Mouse (Mus musculus): ENCODE data around the gene Cyp2w1. TPM values are rescaled to one million over a fixed set of nuclear protein-coding genes. Genes with fewer than 3 reads are reported as not detected.
"Not testable (repeated sequence)": the region's sequence is repeated elsewhere in the genome, so short reads cannot be mapped to it uniquely, and the experiment has no call there.

The Cyp2w1 gene
- polyA plus RNA-seq, 1 experiment = 0.33 TPM

DNA sequence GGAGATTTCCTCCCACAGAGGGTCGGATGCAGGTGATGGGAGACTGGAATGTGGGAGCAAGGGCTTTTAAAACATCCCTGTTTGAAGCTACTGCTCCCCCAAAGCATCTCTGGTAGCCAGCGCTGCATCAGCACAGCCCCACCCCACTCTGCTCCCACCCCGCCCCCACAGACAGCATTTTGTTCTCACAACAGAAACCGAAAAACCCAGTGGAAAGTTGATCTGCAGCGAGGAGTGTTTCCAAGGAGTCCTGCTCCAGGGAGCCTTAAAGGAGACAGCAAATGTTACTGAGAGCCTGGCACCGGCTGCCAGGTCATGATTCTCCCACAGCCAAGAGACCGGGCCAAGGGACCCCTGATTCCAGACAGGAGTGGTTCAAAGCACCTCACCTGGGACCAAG is 21.7 kb upstream of the Cyp2w1 start:
- TF ChIP-seq CTCF (IDR thresholded peaks at IDR 0.05; ENCODE audit: insufficient read depth, low read length) (no peak), POLR2A (IDR thresholded peaks at IDR 0.05; ENCODE audit: borderline replicate concordance, extremely low read depth, low read depth, low read length) (no peak)
- 66% methylated on average over 7 of the region's 7 CpGs for WGBS
- DNase-seq = no peak
- Histone ChIP-seq H3K4me1 (ENCODE audit: control insufficient read depth, insufficient read depth, low read length) (no peaks in the 10 kb centered on the region), H3K4me3 (replicated peaks; ENCODE audit: extremely low read depth, low read depth, low read length) (no peak overlapping the region)

DNA sequence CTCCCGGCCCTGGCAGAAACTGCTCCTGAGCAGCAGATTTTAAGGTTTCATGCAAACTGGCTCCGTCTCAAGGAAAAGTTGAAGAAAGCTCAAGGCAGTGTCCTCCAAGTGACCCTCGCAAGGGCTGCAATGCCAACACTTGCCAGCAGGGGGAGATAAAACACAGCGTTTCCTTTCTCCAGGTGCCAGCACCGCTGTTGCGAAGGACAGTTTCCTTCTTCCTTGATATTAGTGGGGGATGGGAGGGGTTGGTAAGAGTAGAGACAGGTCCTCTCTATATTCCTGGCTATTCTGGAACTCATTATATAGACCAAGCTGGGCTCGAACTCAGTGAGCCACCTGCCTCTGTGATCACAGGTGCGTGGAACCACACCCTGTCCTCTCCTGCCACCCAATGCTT is 20.7 kb upstream of the Cyp2w1 start:
- TF ChIP-seq CTCF (IDR thresholded peaks at IDR 0.05; ENCODE audit: insufficient read depth, low read length) (peak; percentile 98), POLR2A (IDR thresholded peaks at IDR 0.05; ENCODE audit: borderline replicate concordance, extremely low read depth, low read depth, low read length) (no peak)
- Histone ChIP-seq H3K4me1 (ENCODE audit: control insufficient read depth, insufficient read depth, low read length) (no peaks in the 10 kb centered on the region), H3K4me3 (replicated peaks; ENCODE audit: extremely low read depth, low read depth, low read length) (no peak overlapping the region)
- WGBS = 16% methylated on average over 8 of the region's 8 CpGs
- peak; percentile 85 for DNase-seq

GRCm38 (mm10) chr5:139332590-139333272 is 19.7 kb upstream of the Cyp2w1 start:
- Histone ChIP-seq H3K4me1 (ENCODE audit: control insufficient read depth, insufficient read depth, low read length) (no peaks in the 10 kb centered on the region), H3K4me3 (replicated peaks; ENCODE audit: extremely low read depth, low read depth, low read length) (no peak overlapping the region)
- whole genome bisulfite sequencing = 84% methylated on average over 8 of the region's 8 CpGs
- DNase-seq = no peak
- TF ChIP-seq CTCF (IDR thresholded peaks at IDR 0.05; ENCODE audit: insufficient read depth, low read length) (no peak), POLR2A (IDR thresholded peaks at IDR 0.05; ENCODE audit: borderline replicate concordance, extremely low read depth, low read depth, low read length) (no peak)

DNA sequence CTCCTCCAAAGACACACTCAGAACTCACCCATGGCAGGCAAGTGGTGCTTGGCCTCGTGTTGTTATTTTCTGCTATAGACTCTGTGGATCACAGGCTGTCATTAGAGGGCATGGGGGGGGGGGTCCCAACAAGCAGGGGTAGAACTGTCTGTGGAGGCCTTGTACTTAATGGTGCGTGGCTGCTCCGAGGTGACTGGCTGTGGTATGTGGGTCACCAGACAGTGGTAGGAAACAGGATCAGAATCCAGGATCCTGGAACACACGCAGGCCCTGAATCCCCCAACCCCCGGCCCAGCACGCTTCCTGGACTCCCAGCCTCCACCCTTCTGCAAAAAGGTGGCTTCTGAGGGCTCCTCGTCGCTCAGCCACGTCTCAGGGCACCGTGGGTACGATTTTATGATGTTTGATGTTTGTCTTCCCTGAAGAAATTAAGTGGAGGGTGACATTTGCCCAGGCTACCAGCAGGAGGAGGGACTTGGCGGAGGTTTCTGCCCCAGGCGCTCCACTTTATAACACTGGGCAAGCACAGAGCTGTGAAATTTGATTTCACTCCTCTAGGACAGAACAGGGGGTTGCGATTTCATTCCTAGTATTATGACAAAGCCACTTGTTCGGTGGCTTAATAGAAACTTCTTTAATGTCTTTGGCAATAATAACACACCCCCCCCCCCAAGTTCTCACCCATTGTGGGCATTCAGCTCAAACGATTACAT is 19.0 kb upstream of the Cyp2w1 start:
- Histone ChIP-seq H3K4me1 (ENCODE audit: control insufficient read depth, insufficient read depth, low read length) (no peaks in the 10 kb centered on the region), H3K4me3 (replicated peaks; ENCODE audit: extremely low read depth, low read depth, low read length) (no peak overlapping the region)
- TF ChIP-seq POLR2A (IDR thresholded peaks at IDR 0.05; ENCODE audit: borderline replicate concordance, extremely low read depth, low read depth, low read length) = no peak
- TF ChIP-seq CTCF (IDR thresholded peaks at IDR 0.05; ENCODE audit: insufficient read depth, low read length) = no peak
- 77% methylated on average over 16 of the region's 16 CpGs for WGBS
- DNase-seq = no peak

DNA sequence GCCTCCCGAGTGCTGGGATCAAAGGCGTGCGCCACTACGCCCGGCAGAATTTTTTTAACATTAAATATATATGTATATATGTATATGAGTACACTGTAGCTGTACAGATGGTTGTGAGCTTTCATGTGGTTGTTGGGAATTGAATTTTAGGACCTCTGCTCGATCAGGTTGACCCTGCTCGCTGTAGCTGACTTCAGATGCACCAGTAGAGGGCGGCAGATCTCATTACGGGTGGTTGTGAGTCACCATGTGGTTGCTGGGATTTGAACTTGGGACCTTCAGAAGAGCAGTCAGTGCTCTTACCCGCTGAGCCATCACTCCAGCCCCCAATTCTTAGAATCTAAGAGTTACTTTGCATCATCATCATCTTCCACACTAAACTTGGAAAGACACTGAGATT is 18.0 kb upstream of the Cyp2w1 start:
- H3K4me3 ChIP-seq (replicated peaks; ENCODE audit: extremely low read depth, low read depth, low read length); DNase-seq; H3K4me1 ChIP-seq (ENCODE audit: control insufficient read depth, insufficient read depth, low read length): not testable (repeated sequence)
- 87% methylated on average over 10 of the region's 10 CpGs for WGBS

DNA sequence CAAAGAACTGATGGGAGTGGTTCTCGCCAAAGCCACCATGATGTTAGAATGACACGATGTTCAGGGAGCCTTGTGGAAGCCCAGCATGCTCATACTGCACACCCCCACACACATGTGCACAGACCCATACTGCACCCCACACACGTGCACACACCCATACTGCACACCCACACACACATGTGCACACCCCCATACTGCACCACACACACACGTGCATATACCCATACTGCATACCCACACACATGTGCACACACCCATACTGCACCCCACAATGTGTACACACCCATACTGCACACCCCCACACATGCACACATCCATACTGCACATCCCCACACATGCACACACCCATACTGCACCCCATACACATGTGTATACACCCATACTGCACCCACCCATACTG is 16.8 kb upstream of the Cyp2w1 start:
- H3K4me1 ChIP-seq (ENCODE audit: control insufficient read depth, insufficient read depth, low read length) = no peaks in the 10 kb centered on the region
- WGBS = 86% methylated on average over 4 of the region's 4 CpGs
- no peak overlapping the region for H3K4me3 ChIP-seq (replicated peaks; ENCODE audit: extremely low read depth, low read depth, low read length)
- DNase-seq = no peak
- no peak for TF ChIP-seq POLR2A (IDR thresholded peaks at IDR 0.05; ENCODE audit: borderline replicate concordance, extremely low read depth, low read depth, low read length)
- TF ChIP-seq CTCF (IDR thresholded peaks at IDR 0.05; ENCODE audit: insufficient read depth, low read length) = no peak

- DNase-seq = no peak
- Histone ChIP-seq H3K4me3 (replicated peaks; ENCODE audit: extremely low read depth, low read depth, low read length) (no peak overlapping the region), H3K4me1 (ENCODE audit: control insufficient read depth, insufficient read depth, low read length) (no peaks in the 10 kb centered on the region)
- no peak for TF ChIP-seq CTCF (IDR thresholded peaks at IDR 0.05; ENCODE audit: insufficient read depth, low read length)
- no peak for TF ChIP-seq POLR2A (IDR thresholded peaks at IDR 0.05; ENCODE audit: borderline replicate concordance, extremely low read depth, low read depth, low read length)
- WGBS = 70% methylated on average over 13 of the region's 13 CpGs
These were observed 14.5 kb upstream of the Cyp2w1 start for GRCm38 (mm10) chr5:139337826-139338370.

DNA sequence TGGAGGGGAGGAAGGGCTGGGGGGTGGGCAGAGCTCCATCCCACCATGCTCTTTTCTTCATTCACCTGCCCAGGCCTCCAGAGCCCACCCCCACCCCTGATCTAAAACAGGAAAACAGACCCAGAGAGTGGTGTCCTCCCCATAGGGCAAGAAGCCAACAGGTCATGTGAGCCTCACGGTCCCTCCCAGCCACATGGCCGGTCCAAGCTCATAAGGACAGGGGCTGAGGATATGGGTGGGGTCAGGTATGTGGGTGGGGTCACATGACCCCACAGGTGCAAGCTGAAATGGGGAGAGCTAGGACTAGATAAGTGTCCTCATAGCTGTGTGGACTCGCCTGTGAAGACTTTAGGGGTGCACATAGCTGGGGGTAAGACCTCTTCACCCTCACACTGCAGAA is 14.0 kb upstream of the Cyp2w1 start:
- TF ChIP-seq CTCF (IDR thresholded peaks at IDR 0.05; ENCODE audit: insufficient read depth, low read length) (no peak), POLR2A (IDR thresholded peaks at IDR 0.05; ENCODE audit: borderline replicate concordance, extremely low read depth, low read depth, low read length) (no peak)
- no peak for DNase-seq
- H3K4me3 ChIP-seq (replicated peaks; ENCODE audit: extremely low read depth, low read depth, low read length) = no peak overlapping the region
- WGBS = 52% methylated on average over 3 of the region's 3 CpGs
- H3K4me1 ChIP-seq (ENCODE audit: control insufficient read depth, insufficient read depth, low read length) = no peaks in the 10 kb centered on the region

DNA sequence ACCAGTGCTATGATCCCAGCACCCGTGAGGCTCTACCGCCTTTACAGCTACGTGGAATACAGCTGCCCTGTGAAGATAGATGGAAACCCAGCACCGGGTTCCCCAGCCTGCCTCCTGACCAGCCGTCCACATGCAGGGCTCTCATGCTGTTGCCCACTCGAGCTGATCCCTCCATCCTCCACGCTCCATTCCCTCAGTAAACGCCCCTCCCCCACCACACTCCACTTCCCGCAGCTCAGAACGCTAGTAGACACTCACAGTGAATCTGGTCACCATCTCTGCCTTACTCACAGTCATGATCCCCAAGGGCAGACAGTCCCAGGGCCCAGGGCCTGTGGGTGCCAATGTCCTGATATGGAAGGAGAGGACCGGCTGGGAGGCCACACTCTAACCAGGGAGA is 13.5 kb upstream of the Cyp2w1 start:
- DNase-seq = no peak
- Histone ChIP-seq H3K4me1 (ENCODE audit: control insufficient read depth, insufficient read depth, low read length) (peaks cover 4% of the 10 kb centered on the region; the same call in 1 of the 2 replicates), H3K4me3 (replicated peaks; ENCODE audit: extremely low read depth, low read depth, low read length) (no peak overlapping the region)
- WGBS = 71% methylated on average over 11 of the region's 11 CpGs
- no peak for TF ChIP-seq POLR2A (IDR thresholded peaks at IDR 0.05; ENCODE audit: borderline replicate concordance, extremely low read depth, low read depth, low read length)
- TF ChIP-seq CTCF (IDR thresholded peaks at IDR 0.05; ENCODE audit: insufficient read depth, low read length) = no peak

All from lung, adult 2 months (tissue).